Mouse (Mus musculus): ENCODE measurements around the gene Rab11fip5. TPM values are rescaled to one million over a fixed set of nuclear protein-coding genes. Genes with fewer than 3 reads are reported as not detected.

The Rab11fip5 gene
- polyA plus RNA-seq, 1 experiment from 2014 or later: 4.2 TPM

- H3K4me1 ChIP-seq: no peaks in the 10 kb centered on the region
- H3K27me3 ChIP-seq (ENCODE audit: low read depth, poor library complexity, severe bottlenecking): no peaks in the 10 kb centered on the region
- WGBS: 74% methylated on average over 4 of the region's 4 CpGs
- no peak for DNase-seq (ENCODE audit: low spot score)
- no peaks in the 10 kb centered on the region for H3K36me3 ChIP-seq
- H3K9me3 ChIP-seq (replicated peaks): no peaks in the 10 kb centered on the region
- no peak overlapping the region for H3K27ac ChIP-seq (replicated peaks)
- H3K4me3 ChIP-seq: no peak overlapping the region
These were observed 17.6 kb downstream of the Rab11fip5 start for GRCm38 (mm10) chr6:85356682-85357465.

GRCm38 (mm10) chr6:85355753-85356152, 18.7 kb downstream of the Rab11fip5 start:
- 94% methylated on average over 2 of the region's 2 CpGs for WGBS
- DNase-seq (ENCODE audit: low spot score): no peak
- H3K27me3 ChIP-seq (ENCODE audit: low read depth, poor library complexity, severe bottlenecking): no peaks in the 10 kb centered on the region

GRCm38 (mm10) chr6:85354709-85355108, 19.7 kb downstream of the Rab11fip5 start:
- 84% methylated on average over 6 of the region's 6 CpGs for WGBS
- Histone ChIP-seq H3K27ac (replicated peaks) (no peak overlapping the region), H3K36me3 (no peaks in the 10 kb centered on the region), H3K27me3 (ENCODE audit: low read depth, poor library complexity, severe bottlenecking) (no peaks in the 10 kb centered on the region), H3K4me3 (no peak overlapping the region), H3K4me1 (no peaks in the 10 kb centered on the region), H3K9me3 (replicated peaks) (no peaks in the 10 kb centered on the region)
- no peak for DNase-seq (ENCODE audit: low spot score)

More at GRCm38 (mm10) chr6:85355753-85356152, 18.7 kb downstream of the Rab11fip5 start:
- no peaks in the 10 kb centered on the region for H3K4me1 ChIP-seq
- no peak overlapping the region for H3K4me3 ChIP-seq
- H3K27ac ChIP-seq (replicated peaks): no peak overlapping the region
- H3K9me3 ChIP-seq (replicated peaks): no peaks in the 10 kb centered on the region
- H3K36me3 ChIP-seq: no peaks in the 10 kb centered on the region

GRCm38 (mm10) chr6:85353706-85354105, 20.7 kb downstream of the Rab11fip5 start:
- WGBS: 60% methylated on average over 3 of the region's 3 CpGs
- H3K27me3 ChIP-seq (ENCODE audit: low read depth, poor library complexity, severe bottlenecking): no peaks in the 10 kb centered on the region
- DNase-seq (ENCODE audit: low spot score): no peak

GRCm38 (mm10) chr6:85350157-85350556, 24.3 kb downstream of the Rab11fip5 start:
- WGBS: 88% methylated on average over 1 of the region's 1 CpGs
- H3K27me3 ChIP-seq (ENCODE audit: low read depth, poor library complexity, severe bottlenecking): peaks cover 16% of the 10 kb centered on the region

More at GRCm38 (mm10) chr6:85353706-85354105, 20.7 kb downstream of the Rab11fip5 start:
- no peaks in the 10 kb centered on the region for H3K36me3 ChIP-seq
- no peak overlapping the region for H3K4me3 ChIP-seq
- H3K9me3 ChIP-seq (replicated peaks): no peaks in the 10 kb centered on the region
- peaks cover 4% of the 10 kb centered on the region; the same call in 1 of the 2 replicates for H3K4me1 ChIP-seq
- no peak overlapping the region for H3K27ac ChIP-seq (replicated peaks)

GRCm38 (mm10) chr6:85349246-85349645, 25.2 kb downstream of the Rab11fip5 start:
- Histone ChIP-seq H3K27me3 (ENCODE audit: low read depth, poor library complexity, severe bottlenecking) (peaks cover 20% of the 10 kb centered on the region), H3K9me3 (replicated peaks) (no peaks in the 10 kb centered on the region), H3K36me3 (no peaks in the 10 kb centered on the region), H3K4me3 (no peak overlapping the region), H3K27ac (replicated peaks) (peak overlapping the region; percentile 6; the same call in 1 of the 2 replicates), H3K4me1 (peaks cover 4% of the 10 kb centered on the region; the same call in 1 of the 2 replicates)
- 74% methylated on average over 7 of the region's 7 CpGs for WGBS
- DNase-seq (ENCODE audit: low spot score): no peak

More at GRCm38 (mm10) chr6:85350157-85350556, 24.3 kb downstream of the Rab11fip5 start:
- H3K4me1 ChIP-seq: peaks cover 4% of the 10 kb centered on the region; the same call in 1 of the 2 replicates
- no peaks in the 10 kb centered on the region for H3K9me3 ChIP-seq (replicated peaks)
- H3K4me3 ChIP-seq: no peak overlapping the region
- no peak for DNase-seq (ENCODE audit: low spot score)
- no peak overlapping the region for H3K27ac ChIP-seq (replicated peaks)
- no peaks in the 10 kb centered on the region for H3K36me3 ChIP-seq

- no peaks in the 10 kb centered on the region for H3K9me3 ChIP-seq (replicated peaks)
- no peaks in the 10 kb centered on the region for H3K36me3 ChIP-seq
- H3K4me3 ChIP-seq: no peak overlapping the region
- H3K27ac ChIP-seq (replicated peaks): no peak overlapping the region
- no peak for DNase-seq (ENCODE audit: low spot score)
- WGBS: 90% methylated on average over 11 of the region's 11 CpGs
- peaks cover 20% of the 10 kb centered on the region for H3K27me3 ChIP-seq (ENCODE audit: low read depth, poor library complexity, severe bottlenecking)
- H3K4me1 ChIP-seq: peaks cover 4% of the 10 kb centered on the region; the same call in 1 of the 2 replicates
These were observed 26.3 kb downstream of the Rab11fip5 start for GRCm38 (mm10) chr6:85348133-85348532.

- WGBS: 43% methylated on average over 6 of the region's 6 CpGs
- Histone ChIP-seq H3K4me1 (peaks cover 4% of the 10 kb centered on the region; the same call in 1 of the 2 replicates), H3K4me3 (no peak overlapping the region), H3K27me3 (ENCODE audit: low read depth, poor library complexity, severe bottlenecking) (peaks cover 31% of the 10 kb centered on the region), H3K27ac (replicated peaks) (no peak overlapping the region; the same call in 1 of the 2 replicates), H3K36me3 (no peaks in the 10 kb centered on the region), H3K9me3 (replicated peaks) (no peaks in the 10 kb centered on the region)
- DNase-seq (ENCODE audit: low spot score): peak; percentile 82
These were observed 28.3 kb downstream of the Rab11fip5 start for GRCm38 (mm10) chr6:85346028-85346634.

- Histone ChIP-seq H3K4me1 (peaks cover 4% of the 10 kb centered on the region; the same call in 1 of the 2 replicates), H3K9me3 (replicated peaks) (no peaks in the 10 kb centered on the region), H3K36me3 (no peaks in the 10 kb centered on the region), H3K4me3 (no peak overlapping the region), H3K27ac (replicated peaks) (no peak overlapping the region), H3K27me3 (ENCODE audit: low read depth, poor library complexity, severe bottlenecking) (peaks cover 39% of the 10 kb centered on the region)
- DNase-seq (ENCODE audit: low spot score): no peak
These were observed 29.5 kb downstream of the Rab11fip5 start for GRCm38 (mm10) chr6:85344929-85345328.

- 84% methylated on average over 8 of the region's 8 CpGs for WGBS
- H3K9me3 ChIP-seq (replicated peaks): no peaks in the 10 kb centered on the region
These were observed 31.4 kb downstream of the Rab11fip5 start for GRCm38 (mm10) chr6:85343027-85343426.

GRCm38 (mm10) chr6:85341814-85342501, 32.5 kb downstream of the Rab11fip5 start:
- no peak overlapping the region for H3K27ac ChIP-seq (replicated peaks)
- no peak overlapping the region for H3K4me3 ChIP-seq
- DNase-seq (ENCODE audit: low spot score): no peak
- WGBS: 76% methylated on average over 13 of the region's 13 CpGs
- H3K4me1 ChIP-seq: no peaks in the 10 kb centered on the region
- H3K36me3 ChIP-seq: no peaks in the 10 kb centered on the region
- H3K9me3 ChIP-seq (replicated peaks): no peaks in the 10 kb centered on the region
- H3K27me3 ChIP-seq (ENCODE audit: low read depth, poor library complexity, severe bottlenecking): peaks cover 32% of the 10 kb centered on the region

More at GRCm38 (mm10) chr6:85343027-85343426, 31.4 kb downstream of the Rab11fip5 start:
- Histone ChIP-seq H3K36me3 (no peaks in the 10 kb centered on the region), H3K4me3 (no peak overlapping the region), H3K27ac (replicated peaks) (no peak overlapping the region), H3K4me1 (no peaks in the 10 kb centered on the region), H3K27me3 (ENCODE audit: low read depth, poor library complexity, severe bottlenecking) (peaks cover 36% of the 10 kb centered on the region)
- DNase-seq (ENCODE audit: low spot score): no peak

- peaks cover 31% of the 10 kb centered on the region for H3K27me3 ChIP-seq (ENCODE audit: low read depth, poor library complexity, severe bottlenecking)
These were observed 34.2 kb downstream of the Rab11fip5 start for GRCm38 (mm10) chr6:85340184-85340583.

More at GRCm38 (mm10) chr6:85340184-85340583, 34.2 kb downstream of the Rab11fip5 start:
- Histone ChIP-seq H3K36me3 (no peaks in the 10 kb centered on the region), H3K27ac (replicated peaks) (no peak overlapping the region), H3K4me3 (no peak overlapping the region), H3K4me1 (no peaks in the 10 kb centered on the region), H3K9me3 (replicated peaks) (no peaks in the 10 kb centered on the region)
- DNase-seq (ENCODE audit: low spot score): no peak
- WGBS: 75% methylated on average over 12 of the region's 12 CpGs
